Mouse (Mus musculus): ENCODE data around the gene Dtx3l.

DNA sequence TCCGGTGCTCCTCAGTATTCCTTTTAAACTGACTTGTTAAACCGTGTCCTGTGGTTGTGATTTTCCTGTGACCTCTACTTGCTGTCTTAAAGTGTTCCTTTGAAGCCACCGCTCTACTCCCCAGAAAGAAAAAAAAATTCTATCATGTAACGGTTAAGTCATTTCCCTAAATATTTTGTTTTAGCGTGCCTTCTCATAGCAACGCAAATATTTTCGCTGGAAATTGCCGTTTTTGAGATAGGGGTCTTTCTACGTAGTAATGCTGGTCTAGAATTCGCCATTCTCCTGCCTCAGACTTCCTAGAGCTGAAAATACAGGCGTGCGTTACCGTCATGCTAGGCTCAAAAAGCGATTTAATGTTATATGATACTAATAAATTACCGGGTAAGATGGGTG is 43.6 kb upstream of the Dtx3l start:
- TF ChIP-seq POLR2A (IDR thresholded peaks at IDR 0.05; ENCODE audit: low read depth, low read length) (no peak), CTCF (IDR thresholded peaks at IDR 0.05; ENCODE audit: extremely low read depth, insufficient read length, insufficient replicate concordance, low read depth, low read length) (no peak)
